Mouse (Mus musculus) granulocyte monocyte progenitor cell, adult 5-6 weeks (primary cell): ENCODE results near the gene Ppme1. TPM values are rescaled to one million over a fixed set of nuclear protein-coding genes. Genes with fewer than 3 reads are reported as not detected.

Experiments
- ATAC-seq: replicated peaks from 2 replicates; pipeline ENCODE4 v1.8.0; 2016; ENCODE audit warnings: mild to moderate bottlenecking, moderate TSS enrichment, inconsistent platforms; ENCODE audit not compliant: poor library complexity, severe bottlenecking
- total RNA-seq, 2 experiments: library from RNA; stranded (forward) in 1 of 2; stranded (reverse) in 1 of 2; fragments of 200-712, 200-1000 nt in 1 of 2; fragments of >200 nt in 1 of 2; fragmentation: Nextera tagmentation in 1 of 2; gene quantifications; 2 replicates each; pipeline ENCODE4 v1.2.3; 2014 to 2017

The Ppme1 gene
- total RNA-seq, 2 experiments from 2014 or later, result 27.0 to 71.7 TPM

GRCm38 (mm10) chr7:100283298-100283697, 88.8 kb downstream of the Ppme1 start:
- ATAC-seq, result no peak

GRCm38 (mm10) chr7:100281596-100281995, 90.5 kb downstream of the Ppme1 start:
- no peak for ATAC-seq

DNA sequence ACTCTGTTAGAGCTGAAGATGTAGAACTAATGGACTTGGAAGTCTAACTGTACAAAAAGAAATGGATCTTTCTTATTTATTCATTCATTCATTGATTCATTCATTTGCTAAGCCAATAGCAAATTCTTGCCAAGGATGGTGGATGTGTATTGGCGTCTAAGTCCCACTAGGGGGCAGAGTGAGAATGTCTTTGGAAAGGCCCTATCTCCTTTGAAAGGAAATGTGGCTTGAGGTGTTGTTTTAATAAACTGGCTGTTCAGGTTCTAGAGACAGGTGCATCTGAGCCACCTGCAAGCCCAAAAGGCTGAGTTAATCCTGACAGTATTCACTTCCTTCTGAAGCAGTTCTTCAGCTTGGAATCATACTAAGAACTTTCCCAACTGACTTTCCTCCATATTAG, 92.3 kb downstream of the Ppme1 start:
- ATAC-seq, result peak; percentile 53

Other genes with a start within 250 kb of the Ppme1 start
- gene Lipt2, start 213.0 kb downstream of the Ppme1 start, total RNA-seq (2014; fragmentation: Nextera tagmentation), result 4.2 and 7.2 TPM in 2 replicates
- gene Lipt2, start 213.0 kb downstream of the Ppme1 start, total RNA-seq (2017), result 4.0 and 6.1 TPM in 2 replicates
- 0.88 and 2.8 TPM in 2 replicates for gene Kcne3, start 195.8 kb downstream of the Ppme1 start, total RNA-seq (2014; fragmentation: Nextera tagmentation)
- gene Kcne3, start 195.8 kb downstream of the Ppme1 start, total RNA-seq (2017), result 0.95 TPM in 1 of 2 replicates, not detected in the other
- 7.9 and 10.8 TPM in 2 replicates for gene Pgm2l1, start 144.9 kb downstream of the Ppme1 start, total RNA-seq (2014; fragmentation: Nextera tagmentation)
- 6.7 and 8.4 TPM in 2 replicates for gene Pgm2l1, start 144.9 kb downstream of the Ppme1 start, total RNA-seq (2017)
- gene P4ha3, start 86.8 kb downstream of the Ppme1 start, total RNA-seq (2014; fragmentation: Nextera tagmentation), result not detected in 2 replicates
- not detected in 2 replicates for gene P4ha3, start 86.8 kb downstream of the Ppme1 start, total RNA-seq (2017)
- gene C2cd3, start 74 bp downstream of the Ppme1 start, total RNA-seq (2014; fragmentation: Nextera tagmentation), result 50.5 and 60.2 TPM in 2 replicates
- gene C2cd3, start 74 bp downstream of the Ppme1 start, total RNA-seq (2017), result 21.0 and 30.9 TPM in 2 replicates
- gene Ucp3, start 100.7 kb upstream of the Ppme1 start, total RNA-seq (2014; fragmentation: Nextera tagmentation), result not detected in 2 replicates
- not detected in 2 replicates for gene Ucp3, start 100.7 kb upstream of the Ppme1 start, total RNA-seq (2017)
- 413 and 551 TPM in 2 replicates for gene Ucp2, start 121.0 kb upstream of the Ppme1 start, total RNA-seq (2014; fragmentation: Nextera tagmentation)
- gene Ucp2, start 121.0 kb upstream of the Ppme1 start, total RNA-seq (2017), result 97.5 and 99.2 TPM in 2 replicates
- not detected in 2 replicates for gene Dnajb13, start 142.7 kb upstream of the Ppme1 start, total RNA-seq (2014; fragmentation: Nextera tagmentation)
- not detected in 2 replicates for gene Dnajb13, start 142.7 kb upstream of the Ppme1 start, total RNA-seq (2017)
- 5.4 and 14.1 TPM in 2 replicates for gene Coa4, start 164.8 kb upstream of the Ppme1 start, total RNA-seq (2014; fragmentation: Nextera tagmentation)
- 20.0 and 21.1 TPM in 2 replicates for gene Coa4, start 164.8 kb upstream of the Ppme1 start, total RNA-seq (2017)
- 55.9 and 62.1 TPM in 2 replicates for gene Rab6a, start 235.1 kb upstream of the Ppme1 start, total RNA-seq (2014; fragmentation: Nextera tagmentation)
- 43.0 and 56.3 TPM in 2 replicates for gene Rab6a, start 235.1 kb upstream of the Ppme1 start, total RNA-seq (2017)
- gene Mrpl48, start 236.0 kb upstream of the Ppme1 start, total RNA-seq (2014; fragmentation: Nextera tagmentation), result 67.1 TPM in 2 replicates
- 88.1 and 99.5 TPM in 2 replicates for gene Mrpl48, start 236.0 kb upstream of the Ppme1 start, total RNA-seq (2017)